Mouse (Mus musculus) WW6 (cell line): ENCODE measurements around the gene Krt33a.

ENCODE experiments used
- DNase-seq: peaks from one replicate; pipeline ENCODE4 v3.0.0-alpha.2; 2013; ENCODE audit warnings: low read depth, low spot score

The Krt33a gene

DNA sequence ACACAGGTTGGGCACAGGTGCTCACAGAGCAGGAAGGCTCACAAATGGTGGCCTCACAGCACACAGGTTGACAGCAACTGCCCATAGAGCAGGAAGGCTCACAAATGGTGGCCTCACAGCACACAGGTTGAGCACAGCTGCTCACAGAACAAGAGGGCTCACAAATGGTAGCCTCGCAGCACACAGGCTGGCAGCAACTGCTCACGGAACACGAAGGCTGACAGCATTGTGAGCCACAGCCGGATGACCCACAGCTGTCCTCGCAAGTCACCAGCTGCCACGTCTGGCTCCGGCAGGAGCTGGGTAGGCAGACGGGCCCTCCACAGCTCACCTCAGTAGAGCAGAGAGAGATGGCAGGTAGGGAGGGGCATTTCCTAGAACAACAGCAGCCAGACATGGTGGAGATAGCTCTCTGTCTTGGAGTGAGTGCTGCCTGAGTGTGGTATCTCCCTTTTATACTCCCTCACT, 29.8 kb downstream of the Krt33a start, which contains the start of gene Krtap16-1:
Krtap16-1 (minus strand) TSS at position 418 of the 468 bp plus-strand sequence.
- DNase-seq = no peak

DNA sequence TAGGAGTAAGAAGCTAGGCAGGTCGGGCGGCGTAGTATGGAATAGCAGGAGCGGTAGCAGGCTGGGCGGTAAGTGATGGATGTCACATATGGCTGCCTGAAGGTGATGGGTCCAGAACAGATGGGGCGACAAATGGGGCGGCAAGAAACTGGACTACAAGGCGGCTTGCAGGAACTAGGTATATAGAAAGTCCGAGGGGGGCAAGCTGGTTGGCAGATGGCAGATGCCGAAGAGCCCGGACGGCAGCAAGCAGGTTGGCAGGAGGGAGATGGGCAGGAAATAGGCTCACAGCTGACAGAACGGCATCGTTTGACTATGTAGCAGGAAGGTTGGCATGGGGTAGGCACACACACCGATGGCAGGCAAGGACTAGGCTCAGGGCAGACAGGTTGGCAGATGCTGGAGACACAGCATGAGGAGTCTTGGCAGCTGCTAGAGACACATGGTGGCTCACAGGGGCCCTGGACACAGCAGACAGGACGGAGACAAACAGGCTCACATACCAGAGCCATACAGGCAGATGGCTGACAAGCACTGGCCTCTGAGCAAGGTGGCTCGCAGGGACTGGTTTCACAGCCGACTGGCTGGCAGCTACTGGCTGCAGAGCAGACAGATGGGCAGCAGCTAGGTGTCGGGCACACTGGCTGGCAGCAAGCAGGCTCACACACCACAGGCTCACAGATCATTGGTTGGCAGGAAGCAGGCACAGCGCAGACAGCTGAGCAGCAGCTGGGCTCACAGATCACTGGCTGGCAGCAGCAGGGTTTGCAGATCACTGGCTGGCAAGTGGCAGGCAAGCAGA, 30.5 kb downstream of the Krt33a start:
- DNase-seq = no peak

DNA sequence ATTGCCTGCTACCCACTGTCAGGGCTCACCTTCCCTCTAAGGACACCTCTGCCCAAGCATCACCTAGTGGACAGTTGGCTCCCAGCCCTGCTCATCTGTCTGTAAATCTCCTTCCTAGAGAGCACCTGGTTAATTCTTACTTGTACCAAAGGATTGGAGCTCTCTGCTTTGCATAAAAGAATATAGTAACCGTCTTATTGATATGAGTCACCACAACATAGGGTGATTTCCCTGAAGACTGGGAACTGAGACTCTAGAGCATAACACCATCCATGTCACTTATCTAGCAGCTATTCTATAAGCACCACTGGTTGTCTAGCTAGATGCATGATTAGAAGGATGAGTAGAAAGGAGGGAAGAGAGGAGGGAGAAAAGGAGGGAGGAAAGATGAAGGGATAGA, 32.6 kb downstream of the Krt33a start:
- no peak for DNase-seq

DNA sequence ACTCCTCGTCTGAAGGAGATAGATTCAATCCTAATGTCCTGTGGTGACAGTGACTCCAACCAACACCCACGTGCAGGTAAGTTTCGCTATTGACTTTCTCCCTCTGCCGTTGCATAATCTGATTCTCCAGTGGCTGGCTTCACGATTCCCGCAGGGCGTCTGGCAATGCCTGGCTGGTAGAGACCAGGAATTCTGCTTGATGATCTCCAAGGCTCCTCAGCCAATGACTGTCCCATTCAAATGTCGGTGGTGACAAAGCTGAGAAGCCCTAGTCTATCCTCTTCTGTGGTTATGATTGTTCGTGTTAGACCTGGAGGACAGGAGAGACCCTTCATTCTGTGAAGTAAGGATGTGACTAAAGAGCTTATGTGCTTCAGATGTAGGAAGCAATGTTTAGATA, 33.3 kb downstream of the Krt33a start:
- no peak for DNase-seq

DNA sequence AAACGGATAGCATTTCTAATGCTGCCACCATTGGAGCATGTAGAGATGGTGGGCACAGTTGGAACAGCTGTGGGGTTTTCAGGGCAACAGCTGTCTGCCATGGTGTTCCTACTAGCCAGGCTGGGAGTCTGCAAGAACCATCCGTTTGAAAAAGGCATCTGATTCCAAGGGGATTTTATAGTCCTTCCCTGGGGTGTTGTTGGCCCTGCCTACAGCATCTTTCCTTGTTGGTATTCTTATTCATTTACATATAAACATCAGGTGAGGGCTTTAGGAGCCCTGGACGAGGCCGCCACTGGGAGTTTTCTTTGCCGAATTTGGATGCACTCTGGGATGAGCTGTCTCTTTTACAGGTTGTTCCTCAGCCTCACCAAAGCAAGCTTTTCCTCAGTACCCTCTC, 37.1 kb downstream of the Krt33a start, which contains the start of gene Krtap29-1:
Krtap29-1 (minus strand) TSS at position 101 of the 400 bp plus-strand sequence.
- DNase-seq = no peak

DNA sequence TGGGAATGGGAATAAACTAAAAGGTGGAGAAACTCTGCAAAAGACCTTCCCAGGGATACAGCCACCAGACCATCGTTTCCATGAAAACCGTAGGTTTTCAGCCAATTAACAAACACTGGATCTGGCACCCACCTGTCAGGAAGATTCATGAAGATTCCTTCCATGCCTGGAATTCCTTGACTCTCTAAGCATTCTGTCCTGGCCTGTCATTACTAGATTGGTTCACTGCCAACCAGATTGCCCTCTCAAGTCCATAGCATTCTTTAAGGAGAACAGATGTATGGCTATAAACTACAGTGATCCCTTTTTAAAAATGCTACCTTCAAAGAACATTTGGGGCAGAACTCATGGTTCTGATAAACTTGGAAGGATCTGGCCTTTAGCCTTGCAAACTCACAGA, 50.1 kb downstream of the Krt33a start:
- DNase-seq = no peak

DNA sequence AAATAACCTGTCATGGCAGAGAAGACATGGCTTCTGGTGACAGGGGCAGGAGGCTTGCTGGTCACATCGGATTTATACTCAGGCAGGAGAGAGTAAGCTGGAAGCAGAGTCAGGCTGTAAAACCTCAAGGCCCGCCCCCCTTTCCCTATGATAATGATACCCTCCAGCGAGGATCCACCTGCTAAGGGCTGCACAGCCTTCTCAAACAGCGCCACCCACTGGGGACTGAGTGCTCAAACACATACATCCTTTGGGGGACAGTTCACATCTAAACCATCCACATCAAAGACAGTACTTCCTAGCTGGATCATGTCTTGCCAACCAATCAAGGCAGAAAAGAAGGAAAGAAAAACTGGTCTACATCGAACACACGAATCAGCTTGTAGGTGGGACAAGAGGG, 51.8 kb downstream of the Krt33a start:
- DNase-seq = peak; percentile 29
